Mouse (Mus musculus): ENCODE results near the gene Cbfa2t3. TPM values are rescaled to one million over a fixed set of nuclear protein-coding genes. Genes with fewer than 3 reads are reported as not detected.

The Cbfa2t3 gene
- polyA plus RNA-seq, 1 experiment from 2014 or later = 20.2 TPM

DNA sequence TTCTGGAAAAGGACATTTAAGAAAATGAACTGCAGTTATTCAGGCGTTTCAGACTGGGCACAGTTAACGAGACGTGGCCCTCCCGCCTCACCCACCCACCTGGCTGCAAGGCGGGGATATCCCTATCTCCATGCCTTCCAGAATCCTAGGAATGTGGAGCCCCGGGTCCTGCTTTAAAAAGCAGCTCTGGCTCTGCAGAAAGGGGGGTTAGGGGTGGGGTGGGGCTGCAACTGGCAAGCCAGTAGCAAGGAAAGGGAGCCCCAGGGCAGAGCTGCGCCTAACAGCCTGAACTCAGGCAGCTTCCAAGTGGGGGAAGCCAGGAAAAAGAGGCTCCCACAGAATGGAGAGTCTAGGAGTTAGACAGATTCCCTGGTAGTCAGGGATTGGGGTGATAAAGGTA lies 119.7 kb downstream of the Cbfa2t3 start:
- Histone ChIP-seq H3K27ac (no peak overlapping the region), H3K27me3 (no peaks in the 10 kb centered on the region), H3K9me3 (no peaks in the 10 kb centered on the region), H3K9ac (replicated peaks) (no peak overlapping the region), H3K4me2 (replicated peaks) (no peak overlapping the region), H3K36me3 (peaks cover 7% of the 10 kb centered on the region; the same call in 1 of the 2 replicates), H3K4me3 (replicated peaks) (no peak overlapping the region), H3K4me1 (replicated peaks) (peaks cover 27% of the 10 kb centered on the region)
- 33% methylated on average over 7 of the region's 7 CpGs for WGBS
- no peak for ATAC-seq

DNA sequence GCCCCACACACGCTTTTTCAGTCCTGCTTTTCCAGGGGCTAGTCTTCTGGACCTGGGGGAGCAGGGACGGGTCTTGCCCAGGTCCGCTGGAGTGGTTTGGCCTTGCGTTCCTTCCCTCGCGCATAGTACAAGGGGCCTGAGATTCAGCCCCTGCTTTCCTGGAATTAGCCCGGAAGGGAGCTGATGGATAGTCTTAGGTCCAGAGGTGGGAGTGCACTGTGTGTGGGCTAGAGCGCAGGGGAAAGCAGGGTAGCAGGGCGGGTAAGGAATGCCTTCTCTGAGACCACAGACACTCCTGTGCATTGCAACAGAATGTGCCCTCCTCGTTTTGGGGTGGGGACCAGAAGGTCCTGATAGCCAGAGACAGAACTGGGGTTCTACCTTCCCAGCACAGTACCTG lies 121.8 kb downstream of the Cbfa2t3 start:
- ATAC-seq = peak; percentile 46
- peak overlapping the region; percentile 86 for H3K9ac ChIP-seq (replicated peaks)
- peaks cover 14% of the 10 kb centered on the region for H3K36me3 ChIP-seq
- no peaks in the 10 kb centered on the region for H3K9me3 ChIP-seq
- H3K4me1 ChIP-seq (replicated peaks) = peaks cover 34% of the 10 kb centered on the region
- H3K4me3 ChIP-seq (replicated peaks) = peak overlapping the region; percentile 67
- H3K27me3 ChIP-seq = no peaks in the 10 kb centered on the region
- 38% methylated on average over 10 of the region's 10 CpGs for WGBS
- no peak overlapping the region; the same call in 1 of the 2 replicates for H3K27ac ChIP-seq
- H3K4me2 ChIP-seq (replicated peaks) = peak overlapping the region; percentile 87

DNA sequence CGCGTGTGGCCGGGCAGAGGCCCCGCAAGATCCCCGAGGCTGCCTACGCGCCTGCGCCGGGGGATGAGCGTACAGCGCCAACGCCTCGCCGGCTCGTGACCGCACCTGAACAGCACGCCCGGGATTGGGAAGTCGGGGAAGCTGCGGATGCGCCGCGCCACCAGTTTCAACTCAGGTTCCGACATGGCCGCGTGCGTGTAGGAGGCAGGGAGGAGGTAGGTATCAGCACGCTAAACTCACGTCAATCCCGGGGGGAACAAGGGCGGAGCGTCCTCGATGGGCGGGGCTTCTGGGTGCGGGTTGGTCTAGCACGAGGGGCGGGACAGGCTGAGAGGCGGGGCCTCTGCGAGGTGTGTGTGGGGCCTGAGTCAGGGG lies 122.3 kb downstream of the Cbfa2t3 start, which contains the start of gene Aprt:
TSS of gene Aprt (minus strand) at position 262 of the 375 bp plus-strand sequence.
- no peaks in the 10 kb centered on the region for H3K27me3 ChIP-seq
- WGBS = under 1% methylated on average over 32 of the region's 39 CpGs
- peaks cover 19% of the 10 kb centered on the region for H3K36me3 ChIP-seq
- peak within 1 kb of the TSS; percentile 65 for H3K27ac ChIP-seq
- H3K4me2 ChIP-seq (replicated peaks) = peak within 1 kb of the TSS; percentile 87
- H3K9ac ChIP-seq (replicated peaks) = peak within 1 kb of the TSS; percentile 86
- H3K9me3 ChIP-seq = no peaks in the 10 kb centered on the region
- ATAC-seq = peak; percentile 85
- H3K4me3 ChIP-seq (replicated peaks) = peak within 1 kb of the TSS; percentile 67
- H3K4me1 ChIP-seq (replicated peaks) = peaks cover 34% of the 10 kb centered on the region

DNA sequence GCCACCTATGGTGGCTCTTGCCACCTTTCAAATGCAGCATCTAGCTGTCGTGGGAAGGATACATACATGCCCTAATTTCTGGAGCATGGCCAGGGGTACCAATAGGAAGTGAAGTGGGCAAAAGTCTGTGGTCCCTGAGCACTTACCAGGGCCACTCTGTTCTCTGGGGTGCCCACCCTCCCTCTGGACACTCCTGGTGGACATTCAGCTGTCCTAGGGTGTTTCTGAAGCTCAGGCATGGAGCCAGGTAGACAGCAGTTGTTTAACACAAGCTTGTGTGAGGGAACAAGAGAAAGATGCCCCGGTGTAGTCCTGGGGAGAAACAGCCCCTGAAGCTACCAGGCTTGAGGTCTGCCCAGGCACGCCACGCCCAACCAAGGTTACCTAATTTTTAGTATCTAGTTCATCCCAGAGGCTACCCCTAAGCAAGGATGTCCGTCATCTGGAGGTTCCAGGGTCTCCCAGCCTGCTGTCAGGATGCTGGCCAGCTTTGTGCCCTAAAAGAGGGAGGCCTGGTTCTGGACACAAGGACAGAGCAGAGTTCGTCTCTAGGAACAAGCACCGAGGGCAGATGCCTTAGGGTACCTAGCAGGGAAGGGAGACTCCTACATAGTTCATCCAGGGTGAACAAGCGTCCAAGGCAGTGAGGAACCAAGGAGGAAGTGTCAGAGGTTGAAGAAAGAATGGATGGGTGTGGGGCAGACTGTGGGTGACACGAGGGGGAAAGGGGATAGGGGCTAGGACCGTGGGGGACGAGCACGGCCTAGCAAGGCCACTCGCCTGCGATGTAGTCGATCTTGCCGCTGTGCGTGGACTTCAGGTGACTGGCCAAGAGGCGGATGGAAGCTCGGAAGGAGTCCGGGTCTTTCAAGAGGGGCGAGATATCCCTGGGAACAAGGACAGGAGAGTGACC lies 122.9 kb downstream of the Cbfa2t3 start:
- H3K4me1 ChIP-seq (replicated peaks) = peaks cover 34% of the 10 kb centered on the region
- 19% methylated on average over 21 of the region's 21 CpGs for WGBS
- peak; percentile 41; the same call in 1 of the 2 replicates for ATAC-seq
- no peaks in the 10 kb centered on the region for H3K9me3 ChIP-seq
- peak overlapping the region; percentile 86 for H3K9ac ChIP-seq (replicated peaks)
- H3K4me3 ChIP-seq (replicated peaks) = peak overlapping the region; percentile 67
- H3K36me3 ChIP-seq = peaks cover 25% of the 10 kb centered on the region
- H3K27ac ChIP-seq = peak overlapping the region; percentile 65
- no peaks in the 10 kb centered on the region for H3K27me3 ChIP-seq
- peak overlapping the region; percentile 87 for H3K4me2 ChIP-seq (replicated peaks)

DNA sequence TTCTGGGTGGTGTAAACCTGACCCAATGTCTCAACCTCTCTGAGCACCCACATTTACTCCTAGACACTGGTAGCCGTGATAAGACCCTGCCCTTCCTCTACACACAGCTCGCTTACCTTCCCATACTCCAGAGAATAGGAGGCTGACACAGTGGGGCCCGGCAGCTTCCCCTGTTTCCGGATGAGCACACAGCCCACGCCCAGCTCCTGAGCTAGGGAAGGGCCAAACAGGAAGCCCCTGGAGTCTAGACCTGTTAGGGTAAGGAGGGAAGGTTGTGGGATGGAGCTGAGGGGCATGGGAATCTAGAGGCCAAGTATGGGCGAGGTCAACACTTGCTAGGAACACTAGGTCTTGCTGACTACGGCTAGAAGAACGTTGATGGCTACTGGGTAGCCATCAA lies 123.6 kb downstream of the Cbfa2t3 start:
- WGBS = 77% methylated on average over 8 of the region's 8 CpGs
- Histone ChIP-seq H3K4me2 (replicated peaks) (peak overlapping the region; percentile 87), H3K27me3 (no peaks in the 10 kb centered on the region), H3K27ac (no peak overlapping the region), H3K9ac (replicated peaks) (peak overlapping the region; percentile 86), H3K4me1 (replicated peaks) (peaks cover 34% of the 10 kb centered on the region), H3K36me3 (peaks cover 32% of the 10 kb centered on the region), H3K4me3 (replicated peaks) (peak overlapping the region; percentile 67; the same call in 1 of the 2 replicates), H3K9me3 (no peaks in the 10 kb centered on the region)
- ATAC-seq = no peak

Small RNAs within 50 kb of the gene (microRNA-seq; reads per million reads assigned to microRNA genes)
- not detected for gene Mir6396

Other genes with a start within 250 kb of the Cbfa2t3 start
- gene Snai3, start 238.4 kb downstream of the Cbfa2t3 start, polyA plus RNA-seq (2015; fragmentation: Nextera tagmentation; extraction: Ambion mirVana) = not detected in 2 replicates
- gene Rnf166, start 223.0 kb downstream of the Cbfa2t3 start, polyA plus RNA-seq (2015; fragmentation: Nextera tagmentation; extraction: Ambion mirVana) = 37.8 and 38.1 TPM in 2 replicates
- 73.0 and 80.7 TPM in 2 replicates for gene Ctu2, start 223.0 kb downstream of the Cbfa2t3 start, polyA plus RNA-seq (2015; fragmentation: Nextera tagmentation; extraction: Ambion mirVana)
- gene Piezo1, start 147.8 kb downstream of the Cbfa2t3 start, polyA plus RNA-seq (2015; fragmentation: Nextera tagmentation; extraction: Ambion mirVana) = 1.6 and 2.9 TPM in 2 replicates
- 13.8 and 14.1 TPM in 2 replicates for gene Cdt1, start 131.1 kb downstream of the Cbfa2t3 start, polyA plus RNA-seq (2015; fragmentation: Nextera tagmentation; extraction: Ambion mirVana)
- 136 and 152 TPM in 2 replicates for gene Aprt, start 122.2 kb downstream of the Cbfa2t3 start, polyA plus RNA-seq (2015; fragmentation: Nextera tagmentation; extraction: Ambion mirVana)
- gene Galns, start 87.6 kb downstream of the Cbfa2t3 start, polyA plus RNA-seq (2015; fragmentation: Nextera tagmentation; extraction: Ambion mirVana) = 3.9 and 4.7 TPM in 2 replicates
- gene Trappc2l, start 87.5 kb downstream of the Cbfa2t3 start, polyA plus RNA-seq (2015; fragmentation: Nextera tagmentation; extraction: Ambion mirVana) = 98.5 and 102 TPM in 2 replicates
- not detected in 2 replicates for gene Pabpn1l, start 76.4 kb downstream of the Cbfa2t3 start, polyA plus RNA-seq (2015; fragmentation: Nextera tagmentation; extraction: Ambion mirVana)
- 17.9 and 18.7 TPM in 2 replicates for gene Acsf3, start 76.4 kb upstream of the Cbfa2t3 start, polyA plus RNA-seq (2015; fragmentation: Nextera tagmentation; extraction: Ambion mirVana)
- gene Cdh15, start 148.9 kb upstream of the Cbfa2t3 start, polyA plus RNA-seq (2015; fragmentation: Nextera tagmentation; extraction: Ambion mirVana) = 1.00 and 1.1 TPM in 2 replicates